Mouse (Mus musculus): ENCODE data around the gene Opn3. TPM values are rescaled to one million over a fixed set of nuclear protein-coding genes. Genes with fewer than 3 reads are reported as not detected.

The Opn3 gene
- 1 to 10 TPM in 1 of 2 experiments, under 1 TPM in 1; 0.96 to 1.6 TPM for polyA plus RNA-seq (2012; fragmentation: generic; extraction: Trizol)

DNA sequence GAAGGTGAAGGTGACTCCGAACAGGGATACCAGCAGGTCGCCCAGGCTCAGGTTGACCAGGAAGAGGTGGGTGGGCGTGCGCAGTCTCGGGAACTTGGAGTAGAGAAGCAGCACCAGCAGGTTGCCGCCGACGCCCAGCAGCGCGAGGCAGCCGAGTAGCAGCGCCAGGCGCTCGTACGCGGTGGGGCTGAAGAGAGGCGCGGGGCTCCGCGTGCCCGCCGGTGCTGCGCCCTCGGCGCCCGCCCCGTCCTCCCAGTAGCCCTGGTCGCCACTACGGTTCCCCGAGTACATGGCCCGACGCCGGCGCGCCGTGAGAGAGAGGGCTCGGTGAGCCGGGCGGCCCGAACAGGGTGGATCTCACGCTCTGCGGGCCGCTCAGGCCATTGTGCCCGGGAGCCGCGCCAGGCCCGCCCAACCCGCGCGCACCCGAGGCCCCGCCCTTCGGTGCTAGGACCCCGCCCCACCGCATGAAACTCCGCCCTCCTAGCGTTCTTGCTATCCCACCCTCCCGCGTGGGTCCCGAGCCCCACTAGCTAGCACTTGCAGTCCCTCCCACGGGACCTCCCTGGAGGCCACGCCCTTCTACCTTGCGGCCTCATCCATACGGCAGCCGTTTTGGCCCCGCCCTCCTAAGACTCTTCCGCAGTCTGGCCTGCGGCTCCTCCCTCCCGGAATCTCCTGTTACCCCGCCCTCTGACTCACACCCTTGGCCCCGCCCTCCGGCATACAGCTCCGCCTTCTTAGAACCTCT is at the start of gene Opn3, which contains the start of gene Chml:
Gene Opn3 (minus strand): TSS at position 531 of the 751 bp plus-strand sequence.
Gene Chml (minus strand): TSS at position 656 of the 751 bp plus-strand sequence.

DNA sequence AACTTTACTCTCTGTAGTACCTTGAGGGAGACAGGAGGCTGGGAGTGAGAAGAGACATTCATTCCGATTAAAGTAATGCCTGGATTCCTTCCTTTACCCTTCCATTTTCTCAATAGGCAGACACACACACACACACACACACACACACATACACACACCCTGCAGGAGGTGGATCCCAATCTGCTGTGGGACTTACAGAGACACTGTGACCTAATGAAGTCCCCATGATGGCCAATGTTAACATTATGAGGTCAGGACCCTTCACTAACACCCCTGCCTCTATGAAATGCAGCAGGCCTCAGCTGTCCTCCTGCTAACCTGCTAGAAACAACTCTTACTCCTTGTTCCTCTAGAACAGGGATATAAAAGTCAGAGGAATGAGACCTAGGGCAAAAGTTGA is 5.7 kb upstream of the Opn3 start, which contains the start of gene Wdr64:
Gene Wdr64 (plus strand): TSS at position 301 of the 400 bp plus-strand sequence.

DNA sequence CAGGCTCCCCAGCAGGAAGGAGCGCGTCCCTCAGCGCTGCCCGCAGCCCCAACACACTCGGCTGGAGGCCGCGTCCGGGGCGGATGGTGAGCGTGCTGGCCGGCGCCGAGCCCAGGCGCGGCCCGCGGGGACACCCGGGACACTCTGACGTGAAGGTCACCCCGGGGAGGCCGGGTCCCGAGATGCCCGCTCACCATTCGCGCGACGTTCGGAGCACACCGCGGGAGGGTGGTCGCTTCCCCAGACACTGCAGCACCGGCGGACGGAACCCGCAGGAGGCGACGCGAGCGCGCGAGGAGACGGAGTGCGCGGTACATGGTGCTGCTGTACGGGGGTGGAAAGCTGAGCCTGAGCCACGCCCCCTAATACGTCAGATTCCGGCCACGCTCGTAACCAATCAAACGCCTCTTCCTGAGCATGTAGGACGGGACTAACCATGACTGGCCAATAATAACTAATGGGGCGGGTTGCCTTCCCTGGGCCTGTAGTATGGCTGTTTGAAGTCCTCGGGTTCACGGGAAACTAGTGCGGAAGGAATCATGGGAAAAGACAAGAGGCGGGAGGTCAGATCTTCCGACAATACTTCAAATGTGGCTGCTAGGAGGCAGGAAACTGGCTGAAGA is 67.2 kb downstream of the Opn3 start, which contains the start of gene Fh1:
Gene Fh1 (minus strand): TSS at position 379 of the 623 bp plus-strand sequence.

DNA sequence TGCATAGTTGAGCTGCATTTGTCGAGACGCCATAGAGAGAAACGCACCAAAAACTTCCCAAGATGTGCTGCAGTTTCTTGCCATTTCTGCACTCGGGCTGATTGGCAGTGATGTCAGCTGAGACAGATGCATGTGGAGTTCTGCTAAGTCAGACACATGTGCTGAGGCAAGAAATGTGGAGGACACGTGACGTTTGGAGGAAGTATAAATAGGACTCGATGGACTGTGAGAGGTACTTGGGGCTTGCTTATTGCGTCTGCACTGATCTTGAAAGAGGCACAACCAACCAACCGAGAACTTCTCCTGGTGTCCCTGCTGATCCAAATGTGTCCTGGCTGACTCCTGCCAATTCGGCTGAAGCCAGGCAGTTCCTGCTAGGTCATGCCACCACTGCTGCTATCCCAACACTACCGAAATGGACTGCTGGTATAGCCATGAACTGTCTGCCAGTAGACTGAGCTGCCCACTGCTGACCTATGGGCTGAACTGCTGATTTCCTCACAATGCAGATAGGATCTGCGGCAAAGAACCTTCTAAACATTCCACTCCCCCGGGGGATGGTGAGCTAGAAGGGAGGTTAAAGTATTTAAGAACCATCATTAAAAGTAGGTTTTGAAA is 72.7 kb downstream of the Opn3 start, which contains the start of gene Kmo:
Gene Kmo (plus strand): TSS at position 568 of the 618 bp plus-strand sequence.

Other genes with a start within 250 kb of the Opn3 start
- gene Rgs7, start 200.3 kb downstream of the Opn3 start, polyA plus RNA-seq (2012; fragmentation: generic; extraction: Trizol), result 1 to 10 TPM in 1 of 2 experiments, under 1 TPM in 1; 0.02 to 2.2 TPM
- gene Kmo, start 72.4 kb downstream of the Opn3 start, polyA plus RNA-seq (2012; fragmentation: generic; extraction: Trizol), result under 1 TPM in 1 of 2 experiments, not detected in 1; 0.01 TPM
- gene Fh1, start 67.1 kb downstream of the Opn3 start, polyA plus RNA-seq (2012; fragmentation: generic; extraction: Trizol), result 100 to 1,000 TPM in 1 of 2 experiments, 10 to 100 TPM in 1; 55.3 to 140 TPM
- under 1 TPM; 0.04 to 0.21 TPM for gene Chml, start 125 bp upstream of the Opn3 start, polyA plus RNA-seq (2012; fragmentation: generic; extraction: Trizol)
- not detected for gene Wdr64, start 5.8 kb upstream of the Opn3 start, polyA plus RNA-seq (2012; fragmentation: generic; extraction: Trizol)
- 1 to 10 TPM; 3.8 to 6.2 TPM for gene Exo1, start 187.8 kb upstream of the Opn3 start, polyA plus RNA-seq (2012; fragmentation: generic; extraction: Trizol)
- gene Gm38100, start 227.6 kb upstream of the Opn3 start, polyA plus RNA-seq (2012; fragmentation: generic; extraction: Trizol), result not detected